Mouse (Mus musculus) ES-CJ7 (cell line): ENCODE measurements around the gene Cdc25a.

Source experiments
- DNase-seq: peaks from one replicate; pipeline ENCODE4 v3.0.0; 2011; ENCODE audit warnings: low read depth, low spot score

Cdc25a gene

DNA sequence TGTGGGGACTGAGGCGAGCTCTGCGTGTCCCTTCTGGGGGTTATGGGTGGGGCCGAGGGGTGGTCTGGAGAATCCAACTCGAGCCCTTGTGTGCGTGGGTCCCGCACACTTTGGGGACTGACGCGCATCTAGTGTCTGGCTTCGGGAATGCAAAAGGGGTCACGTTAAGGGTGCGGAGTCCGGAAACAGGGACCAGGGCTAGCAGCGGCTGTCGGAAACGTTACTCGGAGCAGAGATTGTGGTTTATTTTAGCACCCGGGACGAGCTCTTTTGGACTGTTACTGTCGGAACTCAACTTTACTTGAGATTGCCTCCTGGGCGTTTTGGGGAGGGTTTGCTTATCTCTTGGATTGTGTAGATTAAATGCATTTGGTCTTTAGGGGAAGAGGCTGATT, 57.0 kb downstream of the Cdc25a start:
- DNase-seq = peak; percentile 38

DNA sequence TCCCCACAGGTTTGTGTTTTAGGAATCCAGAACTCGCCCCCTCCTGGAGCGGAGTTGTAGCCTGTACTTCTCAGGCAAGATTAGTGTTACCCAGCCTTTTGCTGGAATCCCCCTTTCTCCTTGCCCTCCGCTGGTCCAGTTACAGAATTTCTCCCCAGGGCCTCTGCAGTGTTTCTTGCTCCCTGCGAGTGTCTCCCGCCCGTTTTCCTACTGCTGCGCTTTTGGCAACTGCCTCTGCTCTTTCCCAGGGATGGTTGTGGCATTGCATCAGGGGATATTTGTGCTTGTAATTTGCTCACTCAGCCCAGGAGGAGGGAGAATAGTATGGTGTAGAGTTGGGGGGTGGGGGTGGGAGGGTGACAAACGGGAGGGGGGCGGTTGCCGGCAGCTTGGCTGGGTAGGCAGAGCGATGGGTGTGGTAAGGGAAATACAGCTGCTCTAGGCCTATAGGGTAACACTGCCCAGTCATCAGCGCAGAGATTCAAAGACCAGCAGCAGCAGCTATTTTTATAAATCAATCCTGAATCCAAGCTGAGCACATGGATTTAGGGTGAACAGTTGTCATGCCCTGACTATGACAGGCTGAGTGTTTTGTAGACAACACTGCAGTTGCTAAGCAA, 57.5 kb downstream of the Cdc25a start:
- peak; percentile 40 for DNase-seq

DNA sequence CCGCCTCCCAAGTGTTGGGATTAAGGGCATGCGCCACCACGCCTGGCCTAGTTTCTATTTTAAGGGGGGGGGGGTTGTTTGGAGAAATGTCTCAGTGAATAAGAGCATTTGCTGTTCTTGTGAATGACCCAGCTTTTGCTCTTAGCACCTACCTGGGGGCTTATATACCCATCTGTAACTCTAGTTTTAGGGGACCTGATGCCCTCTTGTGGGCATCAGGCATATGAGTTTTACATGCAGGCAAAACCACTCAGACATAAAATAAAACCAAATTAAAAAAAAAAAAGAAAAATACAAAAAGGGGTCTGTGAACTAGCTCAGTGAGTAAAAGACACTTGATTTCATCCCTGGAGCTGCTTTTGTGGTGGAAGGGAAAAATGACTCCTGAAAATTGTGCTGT, 64.0 kb downstream of the Cdc25a start:
- peak; percentile 41 for DNase-seq

DNA sequence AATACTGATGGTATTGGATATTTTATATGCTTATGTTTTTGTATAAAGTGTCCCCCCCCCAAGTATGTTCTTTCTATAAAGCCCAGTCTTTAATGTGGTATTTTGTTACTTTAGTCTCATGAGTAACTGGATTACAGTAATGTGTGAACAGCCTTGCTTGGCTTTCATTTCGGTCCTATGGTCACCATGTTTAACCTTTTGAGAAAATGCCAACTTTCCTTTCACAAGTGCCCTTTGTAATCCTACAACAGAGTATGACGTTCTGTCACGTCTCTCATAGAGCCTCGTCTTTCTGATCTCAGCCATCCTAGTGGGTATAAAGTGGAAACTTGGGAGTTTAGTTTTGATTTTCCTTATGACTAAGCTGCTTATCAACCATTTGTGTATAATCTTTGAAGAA, 67.4 kb downstream of the Cdc25a start:
- DNase-seq = no peak
